Mouse (Mus musculus): ENCODE data around the gene Dst.

DNA sequence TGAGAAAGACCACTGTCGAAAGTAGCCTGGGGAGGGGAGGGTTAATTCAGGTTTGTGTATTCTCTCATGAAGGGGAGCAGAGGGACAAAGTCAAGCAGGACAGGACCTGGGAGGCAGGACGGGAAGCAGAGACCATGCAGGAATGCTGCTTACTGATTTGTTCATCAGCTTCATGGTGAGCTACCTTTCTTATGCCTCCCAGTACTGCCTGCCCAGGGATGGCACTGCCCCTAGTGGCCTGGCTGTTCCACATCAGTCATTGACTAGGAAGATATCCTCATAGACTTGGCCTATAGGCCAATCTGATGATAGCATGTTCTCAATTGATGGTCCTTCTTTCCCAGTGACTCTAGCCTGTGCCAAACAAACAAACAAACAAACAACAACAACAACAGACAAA lies 35.9 kb downstream of the Dst start:
- no peak for TF ChIP-seq CTCF (IDR thresholded peaks at IDR 0.05; ENCODE audit: low read depth, low read length)
- TF ChIP-seq TAL1 (conservative IDR thresholded peaks at IDR 0.05; ENCODE audit: low read depth, low read length), result no peak
- TF ChIP-seq POLR2AphosphoS5 (IDR thresholded peaks at IDR 0.05; ENCODE audit: insufficient replicate concordance, low read depth, low read length), result no peak
- no peak for TF ChIP-seq GATA1 (IDR thresholded peaks at IDR 0.05; ENCODE audit: borderline replicate concordance, low read length)
